Mouse (Mus musculus) embryo, embryonic 11.5 days (tissue): ENCODE data around the gene Hhat.

ENCODE experiments used
- DNase-seq: peaks from one replicate; pipeline ENCODE4 v3.0.0-alpha.2; 2012; ENCODE audit warnings: low read depth, low spot score

Gene Hhat

DNA sequence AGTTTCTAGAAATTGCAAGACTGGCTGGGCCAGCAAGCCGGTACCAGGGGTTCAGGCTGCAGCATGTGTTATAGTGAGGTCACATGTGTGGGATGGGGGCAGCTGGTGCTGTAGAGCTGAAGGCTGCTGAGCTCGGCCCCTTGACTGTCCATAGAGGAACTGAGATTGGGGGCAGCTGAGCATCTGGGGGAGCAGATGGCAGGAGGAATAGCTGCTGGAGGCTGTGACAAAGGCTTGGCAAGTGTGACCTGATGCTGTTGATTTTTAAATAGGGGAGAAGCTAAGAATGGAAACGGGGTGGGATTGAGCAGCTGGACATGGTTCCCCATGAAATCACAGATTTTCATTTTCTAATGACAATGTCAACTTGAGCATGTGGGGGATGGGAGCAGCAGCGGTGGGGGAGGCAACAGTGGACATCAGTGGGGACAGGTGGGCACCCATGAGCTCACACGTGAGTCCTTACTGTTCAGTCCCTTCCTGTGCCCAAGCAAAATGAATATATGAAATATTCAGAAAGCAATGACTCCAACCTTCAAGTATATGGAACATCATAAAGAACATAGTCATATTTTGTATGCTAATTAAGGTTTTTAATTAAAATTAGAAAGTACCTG is 212.9 kb downstream of the Hhat start:
- no peak for DNase-seq

DNA sequence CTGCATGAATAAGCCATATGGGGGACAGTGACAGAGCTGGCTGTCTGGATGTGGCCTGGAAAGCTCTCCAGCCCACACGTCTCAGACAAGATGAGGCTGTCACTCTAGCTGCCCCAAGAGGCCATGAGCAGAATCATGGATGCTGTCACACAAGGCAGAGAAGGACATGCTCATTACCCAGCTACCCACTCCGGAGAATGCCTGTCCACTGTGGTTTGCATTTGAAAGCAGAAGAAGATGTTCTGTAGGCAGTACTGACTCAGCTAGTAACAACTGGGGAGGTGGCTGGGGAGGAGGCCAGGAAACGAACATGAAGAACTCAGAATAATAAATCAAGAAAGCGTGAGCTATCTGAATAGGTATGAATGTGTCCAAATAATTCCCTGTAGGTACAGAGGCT is 215.5 kb downstream of the Hhat start:
- DNase-seq = no peak

DNA sequence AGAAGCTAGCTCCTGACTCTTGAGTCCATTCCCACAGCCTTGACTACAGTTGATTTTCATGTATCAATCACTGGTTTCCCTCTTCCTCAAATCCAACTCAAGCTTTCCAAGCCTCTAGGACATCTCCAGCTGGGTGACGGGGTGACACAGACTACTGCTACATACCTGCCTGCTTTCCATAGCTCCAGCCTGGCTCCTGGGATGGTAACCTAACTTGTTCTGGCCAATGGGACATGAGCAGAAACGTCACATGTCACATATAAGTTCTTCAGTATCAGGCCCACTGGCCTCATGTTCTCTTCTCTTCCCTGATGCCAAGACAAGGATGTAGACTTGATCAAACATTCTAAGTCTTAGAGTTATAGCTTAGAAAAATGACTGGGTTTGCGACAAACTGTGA is 220.5 kb downstream of the Hhat start:
- DNase-seq = no peak

DNA sequence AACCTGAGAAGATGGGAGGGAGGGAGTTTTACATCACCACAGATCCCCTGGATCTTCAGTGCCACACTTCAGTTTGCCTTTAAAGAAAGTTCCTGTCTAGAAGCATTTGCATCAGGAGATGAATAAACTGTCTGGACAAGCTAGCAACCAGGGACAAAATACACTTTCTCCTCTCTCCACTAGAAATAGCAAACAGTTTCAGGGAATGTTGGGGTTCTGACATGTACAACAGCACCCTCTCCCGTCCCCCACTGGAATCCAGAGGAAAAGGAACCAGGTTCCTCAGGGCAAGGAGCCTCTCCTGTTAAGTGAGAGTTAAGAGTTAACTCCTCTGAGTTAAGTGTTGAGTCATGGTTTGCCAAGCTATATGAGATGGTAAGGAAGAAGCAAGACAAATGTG is 224.2 kb downstream of the Hhat start:
- DNase-seq = no peak

DNA sequence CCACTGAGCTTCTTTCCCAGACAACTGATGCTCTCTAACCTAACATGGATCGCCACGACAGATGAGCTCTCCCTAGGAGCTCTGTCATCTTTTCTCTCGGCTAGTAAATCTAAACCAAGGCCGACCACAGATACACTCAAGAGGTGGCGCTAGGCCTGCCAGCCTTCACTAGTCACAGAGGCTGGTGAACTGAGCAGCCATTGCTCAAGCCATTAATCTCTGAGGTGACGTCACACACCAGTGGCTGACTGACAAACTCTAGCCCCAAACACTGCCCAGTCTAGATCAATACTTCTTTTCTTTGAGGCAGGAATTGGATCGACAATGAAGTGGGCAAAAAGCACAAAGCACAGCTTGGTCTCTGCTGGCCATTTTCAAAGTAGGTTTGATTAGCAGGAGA is 226.1 kb downstream of the Hhat start:
- no peak for DNase-seq

DNA sequence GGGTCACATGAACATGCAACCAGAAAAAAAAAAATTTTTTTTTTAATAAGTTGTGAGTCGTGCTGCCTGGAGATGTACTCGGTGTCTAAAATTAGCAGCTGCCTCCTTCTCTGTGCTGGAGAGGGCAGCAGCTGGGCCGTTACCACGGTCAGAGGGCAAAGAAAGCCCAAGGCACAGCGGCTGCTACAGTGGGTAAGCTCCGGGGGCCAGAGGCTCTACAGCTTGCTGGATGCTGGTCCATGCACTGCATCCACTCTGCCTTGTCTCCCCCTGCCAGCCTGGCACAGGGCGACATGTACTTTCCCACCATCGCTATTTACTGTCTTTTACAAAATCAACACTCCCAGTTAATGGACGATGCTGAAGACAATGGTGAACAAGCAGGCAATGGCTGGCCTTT is 226.9 kb downstream of the Hhat start:
- DNase-seq = no peak

DNA sequence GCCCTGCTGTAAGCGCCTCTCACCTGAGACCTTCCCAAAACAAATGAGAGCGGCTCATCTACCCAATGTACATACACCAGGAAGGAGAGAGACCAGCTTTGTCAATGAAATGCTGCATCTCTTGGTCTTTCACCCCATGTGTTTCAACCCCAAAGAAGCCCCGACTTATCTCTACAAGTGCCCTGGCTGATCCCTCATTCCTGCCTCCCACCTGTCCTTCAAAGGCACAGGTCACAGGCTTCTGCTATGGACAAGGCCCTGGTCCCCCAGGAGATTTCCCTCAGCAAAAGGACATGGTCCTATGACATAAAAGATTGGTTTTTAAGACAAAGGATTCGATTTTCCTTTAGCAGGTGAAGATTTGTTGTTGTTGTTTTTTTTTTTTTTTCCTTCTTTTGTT is 227.3 kb downstream of the Hhat start:
- DNase-seq = no peak

DNA sequence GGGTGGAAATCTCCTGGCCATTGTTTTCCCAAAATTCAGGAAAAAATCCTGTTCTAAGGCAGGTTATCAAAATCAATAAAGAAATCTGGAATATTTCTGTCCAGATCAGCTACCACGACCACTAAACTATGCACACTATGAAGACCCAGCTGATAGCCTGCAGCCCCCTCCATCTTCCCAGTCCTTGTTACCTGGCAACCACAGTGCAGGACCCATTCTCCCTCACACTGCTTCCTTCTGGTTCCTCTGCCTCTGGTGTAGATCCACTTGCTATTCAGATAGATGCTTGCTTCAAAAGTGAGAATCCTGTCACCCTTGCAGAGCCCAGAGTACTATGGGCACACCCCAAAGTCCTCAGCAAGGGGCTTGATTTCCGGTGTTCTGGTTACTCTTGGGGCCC is 228.9 kb downstream of the Hhat start:
- DNase-seq = no peak

DNA sequence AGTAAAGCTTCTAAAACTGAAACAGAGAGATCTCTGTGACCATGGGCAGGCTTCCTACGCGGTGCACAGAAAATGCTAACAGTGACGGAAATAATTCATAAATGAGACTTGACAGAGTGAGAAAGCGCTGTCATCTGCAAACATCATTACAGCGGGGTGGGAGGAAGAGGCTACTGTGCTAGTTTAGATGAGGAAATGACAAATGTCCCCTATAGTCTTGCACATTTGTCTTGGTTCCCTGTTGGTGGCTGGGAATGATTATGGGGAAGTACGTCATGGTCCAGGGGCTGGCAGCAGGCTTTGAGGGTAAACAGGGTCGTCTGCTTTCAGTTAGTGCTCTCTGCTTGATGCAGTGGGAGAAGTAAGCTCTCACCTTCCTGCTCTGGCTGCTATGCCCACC is 233.9 kb downstream of the Hhat start:
- DNase-seq = no peak

DNA sequence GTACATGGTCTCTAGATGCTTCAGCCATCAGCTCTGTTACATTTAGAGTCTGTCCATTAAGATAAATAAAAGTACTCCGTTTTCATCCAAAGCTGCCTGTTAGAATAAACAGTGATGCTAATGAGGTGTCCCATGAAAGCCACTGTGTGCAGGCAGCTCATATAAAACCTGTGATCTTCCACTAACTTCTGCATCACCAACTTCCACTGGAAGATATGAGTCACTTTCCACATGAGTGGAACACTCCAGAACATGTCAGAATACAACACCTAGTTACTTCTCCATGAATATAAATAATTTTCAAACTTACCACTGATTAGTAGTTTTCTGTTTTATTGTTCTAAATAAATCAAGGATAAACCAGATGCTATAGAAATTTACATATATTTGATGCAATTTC is 234.6 kb downstream of the Hhat start:
- no peak for DNase-seq

DNA sequence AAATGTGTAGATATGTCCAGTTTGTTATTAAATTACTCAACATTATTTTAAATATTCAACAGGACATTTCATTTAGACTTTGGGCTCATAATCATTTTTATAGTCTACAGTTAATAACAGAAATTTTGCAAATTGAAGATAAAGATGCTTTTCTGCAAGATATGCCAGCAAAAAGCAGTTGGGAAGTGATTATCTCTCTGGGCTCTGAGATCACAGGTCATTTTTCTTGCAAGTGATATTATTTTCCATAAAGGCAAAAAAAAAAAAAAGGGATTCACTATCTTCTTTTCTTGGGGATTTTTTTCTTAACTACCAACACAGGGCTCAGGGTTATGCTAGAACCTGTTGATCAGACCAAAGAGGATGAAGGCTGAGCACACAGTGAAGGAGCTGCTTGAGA is 238.0 kb downstream of the Hhat start:
- DNase-seq = no peak

DNA sequence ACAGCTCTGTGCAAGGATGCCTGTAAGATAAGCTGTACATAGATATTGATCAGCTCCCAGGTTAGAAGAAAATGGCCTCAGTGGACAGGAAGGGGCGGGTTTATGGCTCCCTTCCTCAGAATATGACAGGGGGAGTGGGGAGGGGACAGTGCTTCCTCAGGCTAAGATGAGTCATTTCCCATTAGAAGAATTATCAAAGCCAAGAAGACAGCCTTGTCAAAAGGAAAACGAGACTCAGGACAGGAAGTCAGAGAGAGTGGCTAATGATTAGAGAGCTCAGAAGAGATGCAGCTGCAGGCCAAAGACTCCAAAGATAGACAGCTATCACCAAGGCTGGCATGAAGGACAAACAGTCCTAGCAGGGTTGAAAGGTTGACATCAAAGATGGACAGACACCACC is 238.8 kb downstream of the Hhat start:
- no peak for DNase-seq

DNA sequence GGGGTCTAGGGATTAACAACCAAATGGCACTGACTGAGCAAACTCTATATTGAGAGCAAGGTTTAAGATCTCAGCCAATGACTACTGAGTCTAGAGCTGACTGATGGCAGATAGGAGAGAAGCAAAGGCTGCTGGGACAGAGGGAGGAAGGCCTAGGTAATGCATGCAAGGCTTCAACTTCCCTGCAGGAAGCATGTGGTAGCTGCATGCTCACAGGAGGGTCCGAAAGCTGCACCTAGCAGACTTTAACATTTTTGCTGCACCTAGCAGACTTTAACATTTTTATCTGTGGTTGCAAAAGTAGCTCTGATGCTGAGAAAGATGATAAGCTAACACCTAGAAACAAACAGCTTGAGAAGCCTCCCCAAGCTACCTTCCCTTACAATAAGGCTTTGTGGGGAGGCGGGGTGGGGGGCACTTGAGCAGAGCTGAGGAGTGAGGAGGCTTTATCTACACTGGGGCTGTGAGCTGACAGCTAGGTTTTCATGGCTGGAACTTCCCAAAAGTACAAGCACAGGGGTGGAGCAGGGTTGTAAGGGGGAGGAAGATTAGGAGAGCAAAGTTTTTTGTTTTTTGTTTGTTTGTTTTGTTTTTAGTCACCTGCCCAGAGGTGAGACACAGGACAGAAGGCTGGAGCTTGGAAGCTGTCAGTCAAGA is 239.4 kb downstream of the Hhat start:
- no peak for DNase-seq

DNA sequence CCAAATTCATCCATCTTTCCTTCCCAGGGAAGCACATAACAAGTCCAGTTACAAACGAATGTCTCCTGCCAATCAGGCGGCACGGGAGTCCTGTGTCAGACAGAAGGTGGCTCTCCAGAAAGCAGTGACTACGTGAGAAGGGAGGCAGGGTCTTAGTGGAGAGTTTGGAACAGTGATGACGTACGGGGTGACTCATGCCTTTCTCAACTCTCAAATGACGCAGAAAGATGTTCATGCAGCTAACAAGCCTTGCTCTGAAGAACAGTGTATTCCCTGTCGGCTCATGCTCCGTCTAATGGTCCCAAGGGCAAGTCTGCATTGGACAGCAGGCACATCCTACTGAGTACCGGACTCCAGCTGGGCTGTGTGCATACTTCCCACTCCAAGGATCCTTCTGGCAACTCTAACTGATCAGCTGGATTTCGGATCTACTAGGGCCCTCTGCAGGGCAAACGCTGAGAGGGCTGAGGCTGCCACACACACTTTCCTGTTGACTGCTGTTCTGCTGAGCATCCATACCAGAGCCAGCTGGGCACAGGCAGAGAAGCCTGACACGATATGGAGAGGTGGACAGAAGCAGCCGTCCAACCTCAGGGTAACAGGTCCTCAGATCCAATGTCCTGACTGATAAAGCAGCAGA is 245.2 kb downstream of the Hhat start:
- no peak for DNase-seq

DNA sequence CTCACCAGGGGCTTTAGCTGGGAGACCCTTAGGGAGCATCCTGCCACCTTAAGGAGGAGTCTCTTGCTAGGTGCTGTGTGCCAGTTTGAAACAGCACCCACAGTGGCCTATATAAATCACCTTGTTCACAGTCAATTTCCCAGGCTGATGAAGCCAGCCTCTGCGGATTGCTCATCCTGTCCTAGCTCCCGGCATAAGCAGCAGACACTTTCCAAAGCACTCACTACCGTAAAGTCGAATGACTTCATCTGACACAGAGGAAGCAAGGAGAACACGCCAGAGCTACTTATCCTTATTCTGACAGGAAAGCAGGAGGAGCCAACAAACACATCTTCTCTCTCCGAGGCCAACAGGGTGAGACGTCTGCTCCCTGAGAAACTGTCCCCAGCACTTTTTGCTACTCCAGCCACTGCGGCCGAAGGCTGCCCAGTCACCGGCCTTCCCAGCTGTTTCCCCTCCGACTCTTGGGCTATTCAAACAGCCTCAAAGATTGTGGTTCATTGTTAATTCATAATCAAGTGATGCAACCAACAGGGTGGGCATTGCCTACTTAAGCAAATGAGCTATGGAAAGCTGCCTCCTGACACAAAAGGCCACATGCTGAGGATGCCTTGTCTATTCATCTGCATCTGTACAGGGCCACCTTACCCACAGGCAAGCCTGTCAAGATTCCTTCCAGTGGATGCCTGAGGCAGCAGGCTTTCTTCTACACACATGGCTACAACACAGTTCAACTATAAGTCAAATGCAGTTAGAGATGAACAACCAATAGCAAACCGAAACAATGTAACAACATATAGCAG is 248.4 kb downstream of the Hhat start:
- DNase-seq = no peak

DNA sequence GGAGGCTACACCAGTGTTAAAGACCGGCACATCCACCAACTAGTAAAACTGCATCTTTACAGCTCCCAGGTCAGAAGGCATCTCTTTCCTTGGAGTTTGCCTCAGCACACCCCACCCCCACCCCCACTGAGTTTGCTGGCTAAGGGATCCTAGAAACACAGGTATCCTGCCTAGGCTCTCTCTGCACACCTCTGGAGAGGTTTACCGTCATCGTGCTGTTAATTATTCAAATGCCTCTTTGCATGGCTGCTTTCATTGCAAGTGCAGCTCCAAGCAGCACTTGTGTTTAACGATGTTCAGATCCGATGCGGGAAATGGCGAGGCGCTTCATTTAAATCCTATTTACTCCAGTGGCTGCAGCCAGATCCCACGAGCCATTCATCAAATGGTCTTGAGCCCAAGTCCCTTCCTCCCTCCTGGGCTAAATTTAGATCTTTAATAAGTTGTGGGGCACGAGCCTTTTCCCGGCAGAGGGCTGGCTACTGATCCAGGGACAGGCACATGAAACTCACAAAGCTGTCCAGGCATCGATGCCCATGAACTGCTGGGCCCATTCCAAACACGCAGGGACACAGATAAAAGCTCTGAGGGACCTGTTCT is 250.1 kb downstream of the Hhat start:
- no peak for DNase-seq

DNA sequence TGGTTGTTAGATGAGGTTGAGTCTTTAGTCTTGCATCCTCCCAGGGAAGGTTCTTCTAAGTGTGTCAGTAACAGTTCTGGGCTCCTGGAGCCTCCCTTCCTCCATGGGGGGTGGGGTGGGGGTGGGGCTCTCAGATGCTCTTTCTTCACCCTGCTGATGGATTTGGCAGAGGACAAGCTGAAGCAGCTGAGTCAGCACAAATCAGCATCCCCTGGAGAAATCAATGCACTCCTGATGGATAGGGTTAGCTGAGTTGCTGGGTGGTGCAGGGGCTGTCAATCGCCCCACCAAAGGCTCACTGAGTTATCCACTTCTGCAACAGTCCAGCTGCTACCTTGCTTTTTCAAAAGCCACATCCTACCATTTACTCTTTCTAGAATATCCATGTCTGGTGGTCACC is 251.3 kb downstream of the Hhat start:
- DNase-seq = no peak

DNA sequence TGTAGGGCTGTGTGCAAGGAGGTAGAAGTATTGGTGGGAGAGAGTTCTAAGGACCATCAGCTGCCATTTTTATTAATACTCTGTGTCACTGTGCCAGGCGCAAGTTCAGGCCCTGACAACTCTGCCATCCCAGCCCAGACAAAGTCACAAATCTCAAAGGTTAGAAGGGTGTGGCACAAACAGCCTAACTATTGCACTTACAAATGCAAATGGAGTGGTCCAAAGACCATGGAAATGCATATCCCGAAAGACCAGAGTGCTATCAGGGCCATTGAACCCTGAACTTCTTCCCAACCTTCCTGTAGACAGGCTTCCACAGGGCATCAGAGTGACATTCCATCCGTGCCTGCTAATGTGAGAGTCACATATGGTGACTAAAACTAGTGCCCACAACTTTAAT is 255.7 kb downstream of the Hhat start:
- no peak for DNase-seq

DNA sequence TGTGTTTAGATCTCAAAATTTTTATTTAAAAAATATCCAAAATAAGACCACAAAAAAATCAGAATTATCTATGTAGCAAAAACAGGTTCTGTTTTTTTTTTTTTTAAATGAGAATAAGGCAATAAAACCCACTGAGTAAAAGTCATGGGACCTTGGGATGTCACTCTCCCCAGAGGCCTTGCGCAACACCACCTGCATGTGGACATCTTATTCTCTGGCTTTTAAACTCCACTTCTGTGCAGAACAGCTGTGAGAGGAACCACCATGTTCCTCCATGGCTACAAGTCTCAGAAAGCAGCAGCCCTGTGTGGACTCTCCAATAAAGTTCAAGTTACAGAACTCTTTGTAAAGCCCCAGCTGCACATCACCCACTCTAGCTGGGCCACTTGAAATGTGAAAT is 258.2 kb downstream of the Hhat start:
- DNase-seq = no peak

DNA sequence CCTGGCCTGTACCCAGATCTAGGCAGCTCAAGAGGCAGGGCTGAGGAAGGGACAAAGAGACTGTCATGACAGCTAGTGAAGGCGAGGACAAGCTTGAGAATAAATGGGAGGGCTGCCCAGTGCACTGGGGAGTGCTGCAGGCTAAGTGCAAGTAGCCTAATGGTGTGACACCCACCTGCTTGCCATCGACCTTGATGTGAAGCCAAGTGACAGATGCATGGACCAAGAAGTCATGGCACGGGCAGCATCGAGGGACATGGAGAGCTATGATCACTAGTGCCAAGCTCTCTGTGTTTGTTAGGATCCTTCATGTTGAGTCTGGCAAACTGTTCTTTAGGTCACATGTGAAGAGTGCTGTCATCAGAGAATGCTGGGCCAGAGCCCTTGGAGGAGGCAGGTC is 267.4 kb downstream of the Hhat start:
- no peak for DNase-seq

DNA sequence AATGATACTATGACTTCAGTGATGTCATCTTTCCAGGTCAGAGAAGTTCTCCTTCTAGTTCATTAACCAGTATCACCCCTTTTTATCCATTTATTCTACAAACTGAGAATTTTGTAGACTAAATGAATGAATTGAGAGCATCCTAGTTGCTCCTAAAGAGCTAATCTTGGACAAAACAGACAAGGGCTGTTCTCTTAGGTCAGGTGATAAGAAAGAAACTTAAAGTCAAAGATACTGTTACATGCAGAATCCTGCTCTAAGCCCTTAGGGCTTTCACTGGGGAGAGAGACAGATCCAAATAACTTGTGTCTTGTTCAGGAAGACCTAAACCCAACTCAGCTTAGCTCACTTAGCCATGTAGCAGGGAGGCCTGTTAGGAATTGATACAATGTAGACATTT is 268.2 kb downstream of the Hhat start:
- DNase-seq = no peak

DNA sequence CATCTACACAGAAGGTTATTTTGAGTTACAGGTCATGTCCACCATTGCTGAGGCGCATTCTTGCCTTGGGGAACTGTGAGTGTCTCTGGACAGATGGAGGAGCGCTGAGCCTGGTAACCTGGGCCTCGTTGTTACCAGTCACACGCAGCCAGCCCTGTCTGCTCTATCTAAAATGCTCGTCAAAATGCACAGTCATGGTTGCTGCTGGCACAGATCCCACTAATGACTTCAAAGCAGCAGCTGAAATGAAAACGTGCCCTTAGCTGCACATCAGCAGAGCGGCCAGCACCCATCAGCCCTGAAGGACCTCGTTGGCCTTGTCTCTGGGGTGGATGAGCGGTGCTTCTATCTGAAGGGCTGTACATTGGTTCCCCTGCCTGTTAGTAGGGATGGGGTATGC is 269.0 kb downstream of the Hhat start:
- no peak for DNase-seq
